Comparison of ENCODE assay signal across 18 mouse cellular contexts in the genomic region with DNA sequence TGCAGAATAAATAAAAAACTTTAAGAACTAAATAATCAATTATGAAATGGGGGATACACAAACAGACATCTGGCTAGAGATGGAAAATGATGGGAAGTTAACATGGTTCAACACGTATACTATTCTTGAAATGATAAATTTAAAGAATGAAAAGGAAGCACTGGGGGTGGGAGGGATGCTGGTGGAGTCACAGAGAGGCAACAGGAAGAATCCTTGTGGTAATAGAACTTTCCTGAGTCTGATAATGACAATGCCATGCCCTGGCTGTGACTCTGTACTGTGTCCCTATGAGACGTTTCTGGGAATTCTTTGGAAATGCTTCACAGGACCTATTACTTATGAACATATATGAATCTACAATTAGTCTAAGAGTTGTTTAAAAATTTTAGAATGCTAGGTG.
"Had no signal": no experiment of that assay in that cellular context is flagged by ENCODE, and none has a peak within 500 bp of the region (broad histone marks: within the 10 kb centered on the region; RNA-seq: fewer than 3 reads in every experiment).

No protein-coding gene starts in this region.

- H3K4me3 ChIP-seq: intestine, embryonic 15.5 days; left cerebral cortex, adult 2 months; limb, embryonic 12.5 days; limb, embryonic 15.5 days had no signal

- ATAC-seq: intestine, embryonic 15.5 days; liver, postnatal 0 days had no signal

- DNase-seq: kidney, adult 18-20 months; kidney, postnatal 25 days; layer of hippocampus, postnatal 36 days; liver, postnatal 0 days; midbrain, embryonic 14.5 days; right cerebral cortex, postnatal 14 days; right cerebral cortex, postnatal 4 days; thymus, adult 2 months; thymus, postnatal 14 days; thymus, postnatal 4 days had no signal

- H3K9ac ChIP-seq: intestine, embryonic 15.5 days; limb, embryonic 12.5 days; limb, embryonic 15.5 days; liver, embryonic 14.5 days; liver, postnatal 0 days had no signal

- H3K4me1 ChIP-seq: intestine, embryonic 15.5 days had no signal

- H3K27me3 ChIP-seq: intestine, embryonic 15.5 days; limb, embryonic 12.5 days; limb, embryonic 15.5 days had no signal

- H3K27ac ChIP-seq: intestine, embryonic 15.5 days; left cerebral cortex, adult 2 months; limb, embryonic 12.5 days; limb, embryonic 15.5 days; liver, embryonic 14.5 days; stomach, postnatal 0 days had no signal

- H3K9me3 ChIP-seq: intestine, embryonic 15.5 days; limb, embryonic 12.5 days; limb, embryonic 15.5 days had no signal

- H3K4me2 ChIP-seq: intestine, embryonic 15.5 days; limb, embryonic 12.5 days; limb, embryonic 15.5 days; liver, embryonic 11.5 days; midbrain, embryonic 11.5 days had no signal

- H3K36me3 ChIP-seq: intestine, embryonic 15.5 days; limb, embryonic 12.5 days; limb, embryonic 15.5 days had no signal
